Mouse (Mus musculus): ENCODE results near the gene Gm20721. TPM values are rescaled to one million over a fixed set of nuclear protein-coding genes. Genes with fewer than 3 reads are reported as not detected.

Gene Gm20721
- polyA plus RNA-seq, 1 experiment: 0.07 TPM

DNA sequence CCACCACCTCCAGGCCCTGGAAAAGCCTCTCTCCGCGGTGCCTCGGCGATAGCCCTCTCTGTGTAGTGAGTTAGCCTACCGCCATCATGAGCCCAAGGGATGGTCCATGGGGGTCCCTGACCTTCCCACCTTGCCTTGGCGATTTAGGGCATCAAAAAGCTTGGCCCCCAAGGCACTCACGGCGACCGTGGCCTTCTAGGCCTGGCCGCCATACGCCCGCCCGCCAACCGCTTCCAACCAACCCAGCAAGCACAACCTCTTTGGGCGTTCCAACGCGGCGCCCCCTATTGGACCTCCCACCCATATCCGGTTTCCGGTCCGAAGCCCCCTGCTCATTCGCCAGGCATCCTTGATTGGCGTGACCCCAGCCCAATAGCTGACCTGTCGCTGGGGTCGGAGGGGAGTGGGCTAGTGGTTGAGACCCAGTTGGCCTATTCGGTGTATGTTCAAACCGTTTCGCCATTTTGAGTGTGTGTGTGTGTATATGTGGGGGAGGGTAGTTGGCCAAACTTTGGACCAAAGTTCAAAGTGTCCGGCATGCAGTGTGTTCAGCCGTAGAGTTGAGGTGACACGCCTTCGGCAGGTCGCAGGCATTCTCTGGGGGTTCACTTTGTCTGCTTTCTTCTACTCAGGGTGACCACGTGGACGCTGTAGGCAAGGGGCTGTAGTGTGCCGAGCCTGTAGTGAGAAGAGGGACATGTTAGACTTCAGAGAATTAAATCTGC is 51.2 kb downstream of the Gm20721 start:
- TF ChIP-seq POLR2A (IDR thresholded peaks at IDR 0.05; ENCODE audit: borderline replicate concordance, insufficient read depth, low read length): no peak
- TF ChIP-seq CTCF (IDR thresholded peaks at IDR 0.05; ENCODE audit: borderline replicate concordance, insufficient read depth, low read depth, low read length): no peak
- WGBS: 51% methylated on average over 36 of the region's 36 CpGs
- H3K27ac ChIP-seq (ENCODE audit: insufficient read depth, low read length): no peak overlapping the region
- DNase-seq: peak; percentile 18 to 29
- no peaks in the 10 kb centered on the region for H3K27me3 ChIP-seq (ENCODE audit: control insufficient read depth, insufficient read depth, low read length)
- no peaks in the 10 kb centered on the region for H3K4me1 ChIP-seq (ENCODE audit: control insufficient read depth, insufficient read depth, low read length)
- H3K4me3 ChIP-seq (replicated peaks; ENCODE audit: insufficient read depth, low read depth, low read length): peak overlapping the region; percentile 21

GRCm38 (mm10) chr2:174294457-174294856 is 52.1 kb downstream of the Gm20721 start:
- Histone ChIP-seq H3K27ac (ENCODE audit: insufficient read depth, low read length) (no peak overlapping the region), H3K4me1 (ENCODE audit: control insufficient read depth, insufficient read depth, low read length) (no peaks in the 10 kb centered on the region), H3K27me3 (ENCODE audit: control insufficient read depth, insufficient read depth, low read length) (no peaks in the 10 kb centered on the region), H3K4me3 (replicated peaks; ENCODE audit: insufficient read depth, low read depth, low read length) (no peak overlapping the region)
- WGBS: 42% methylated on average over 8 of the region's 8 CpGs
- TF ChIP-seq CTCF (IDR thresholded peaks at IDR 0.05; ENCODE audit: borderline replicate concordance, insufficient read depth, low read depth, low read length) (no peak), POLR2A (IDR thresholded peaks at IDR 0.05; ENCODE audit: borderline replicate concordance, insufficient read depth, low read length) (no peak)
- DNase-seq: no peak

GRCm38 (mm10) chr2:174291662-174292030 is 54.9 kb downstream of the Gm20721 start:
- no peak for TF ChIP-seq CTCF (IDR thresholded peaks at IDR 0.05; ENCODE audit: borderline replicate concordance, insufficient read depth, low read depth, low read length)
- TF ChIP-seq POLR2A (IDR thresholded peaks at IDR 0.05; ENCODE audit: borderline replicate concordance, insufficient read depth, low read length): no peak
- Histone ChIP-seq H3K4me3 (replicated peaks; ENCODE audit: insufficient read depth, low read depth, low read length) (no peak overlapping the region), H3K27me3 (ENCODE audit: control insufficient read depth, insufficient read depth, low read length) (no peaks in the 10 kb centered on the region), H3K27ac (ENCODE audit: insufficient read depth, low read length) (no peak overlapping the region), H3K4me1 (ENCODE audit: control insufficient read depth, insufficient read depth, low read length) (no peaks in the 10 kb centered on the region)
- WGBS: 55% methylated on average over 2 of the region's 2 CpGs
- DNase-seq: no peak

- H3K4me1 ChIP-seq (ENCODE audit: control insufficient read depth, insufficient read depth, low read length): no peaks in the 10 kb centered on the region
- WGBS: 60% methylated on average over 8 of the region's 8 CpGs
- no peak for DNase-seq
- no peak overlapping the region for H3K4me3 ChIP-seq (replicated peaks; ENCODE audit: insufficient read depth, low read depth, low read length)
- TF ChIP-seq POLR2A (IDR thresholded peaks at IDR 0.05; ENCODE audit: borderline replicate concordance, insufficient read depth, low read length) (no peak), CTCF (IDR thresholded peaks at IDR 0.05; ENCODE audit: borderline replicate concordance, insufficient read depth, low read depth, low read length) (no peak)
- no peaks in the 10 kb centered on the region for H3K27me3 ChIP-seq (ENCODE audit: control insufficient read depth, insufficient read depth, low read length)
- no peak overlapping the region for H3K27ac ChIP-seq (ENCODE audit: insufficient read depth, low read length)
These were observed 55.4 kb downstream of the Gm20721 start for GRCm38 (mm10) chr2:174291029-174291661.

GRCm38 (mm10) chr2:174288673-174289430 is 57.7 kb downstream of the Gm20721 start:
- Histone ChIP-seq H3K4me1 (ENCODE audit: control insufficient read depth, insufficient read depth, low read length) (no peaks in the 10 kb centered on the region), H3K27me3 (ENCODE audit: control insufficient read depth, insufficient read depth, low read length) (no peaks in the 10 kb centered on the region; the same call in 1 of the 2 replicates), H3K4me3 (replicated peaks; ENCODE audit: insufficient read depth, low read depth, low read length) (no peak overlapping the region), H3K27ac (ENCODE audit: insufficient read depth, low read length) (no peak overlapping the region)
- TF ChIP-seq POLR2A (IDR thresholded peaks at IDR 0.05; ENCODE audit: borderline replicate concordance, insufficient read depth, low read length) (no peak), CTCF (IDR thresholded peaks at IDR 0.05; ENCODE audit: borderline replicate concordance, insufficient read depth, low read depth, low read length) (no peak)
- no peak for DNase-seq
- 55% methylated on average over 12 of the region's 12 CpGs for WGBS

- 41% methylated on average over 7 of the region's 7 CpGs for whole genome bisulfite sequencing
- Histone ChIP-seq H3K27ac (ENCODE audit: insufficient read depth, low read length) (no peak overlapping the region), H3K4me3 (replicated peaks; ENCODE audit: insufficient read depth, low read depth, low read length) (no peak overlapping the region), H3K27me3 (ENCODE audit: control insufficient read depth, insufficient read depth, low read length) (no peaks in the 10 kb centered on the region; the same call in 1 of the 2 replicates), H3K4me1 (ENCODE audit: control insufficient read depth, insufficient read depth, low read length) (no peaks in the 10 kb centered on the region)
- DNase-seq: no peak
- TF ChIP-seq POLR2A (IDR thresholded peaks at IDR 0.05; ENCODE audit: borderline replicate concordance, insufficient read depth, low read length) (no peak), CTCF (IDR thresholded peaks at IDR 0.05; ENCODE audit: borderline replicate concordance, insufficient read depth, low read depth, low read length) (no peak)
These were observed 58.6 kb downstream of the Gm20721 start for GRCm38 (mm10) chr2:174287921-174288320.

DNA sequence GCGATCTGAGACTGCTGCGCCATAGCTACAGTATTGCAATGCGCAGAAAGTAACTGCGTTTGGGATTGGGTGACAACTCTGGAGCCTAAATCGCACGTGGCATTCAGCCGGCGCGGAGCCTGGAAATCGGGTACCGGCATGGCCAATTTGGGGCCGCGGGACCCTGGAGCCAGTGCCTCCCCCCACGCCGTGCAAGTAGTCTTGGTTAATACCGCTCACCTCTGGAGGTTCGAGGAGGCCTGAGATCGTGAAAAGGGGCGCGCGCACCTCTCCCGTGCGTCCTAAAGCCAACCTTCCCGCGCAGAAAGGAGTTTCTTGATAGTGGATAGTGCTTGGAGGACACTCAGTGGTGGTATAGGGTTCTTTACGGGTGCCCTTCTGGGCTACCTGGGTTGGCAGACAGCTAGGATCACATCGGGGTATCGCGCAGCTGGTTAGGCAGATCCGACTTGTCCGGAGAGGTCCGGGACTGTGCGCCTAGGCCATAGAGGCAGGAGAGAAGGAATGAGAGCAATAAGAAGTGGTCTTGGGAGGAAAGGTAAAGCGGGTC is 60.5 kb downstream of the Gm20721 start:
- 45% methylated on average over 34 of the region's 34 CpGs for whole genome bisulfite sequencing
- no peaks in the 10 kb centered on the region; the same call in 1 of the 2 replicates for H3K27me3 ChIP-seq (ENCODE audit: control insufficient read depth, insufficient read depth, low read length)
- no peak overlapping the region for H3K4me3 ChIP-seq (replicated peaks; ENCODE audit: insufficient read depth, low read depth, low read length)
- DNase-seq: no peak
- TF ChIP-seq POLR2A (IDR thresholded peaks at IDR 0.05; ENCODE audit: borderline replicate concordance, insufficient read depth, low read length) (no peak), CTCF (IDR thresholded peaks at IDR 0.05; ENCODE audit: borderline replicate concordance, insufficient read depth, low read depth, low read length) (no peak)
- H3K4me1 ChIP-seq (ENCODE audit: control insufficient read depth, insufficient read depth, low read length): no peaks in the 10 kb centered on the region
- no peak overlapping the region for H3K27ac ChIP-seq (ENCODE audit: insufficient read depth, low read length)
